Mouse (Mus musculus) ES-Bruce4 (cell line): ENCODE measurements around the gene Hspbap1. TPM values are rescaled to one million over a fixed set of nuclear protein-coding genes. Genes with fewer than 3 reads are reported as not detected.

ENCODE experiments used
- H3K27ac ChIP-seq: 2 replicates; pipeline ENCODE4 v1.5.1; 2012; ENCODE audit warnings: low read length, inconsistent platforms; ENCODE audit not compliant: insufficient read depth
- H3K27me3 ChIP-seq: 2 replicates; pipeline ENCODE4 v1.6.1; 2012; ENCODE audit warnings: mild to moderate bottlenecking, low read length, inconsistent platforms; ENCODE audit not compliant: control insufficient read depth, poor library complexity, insufficient read depth, severe bottlenecking
- H3K36me3 ChIP-seq: 2 replicates; pipeline ENCODE4 v1.6.1; 2012; ENCODE audit warnings: inconsistent platforms, mild to moderate bottlenecking, low read length, moderate library complexity; ENCODE audit not compliant: control insufficient read depth, poor library complexity, insufficient read depth, severe bottlenecking
- H3K4me1 ChIP-seq: one replicate; pipeline ENCODE4 v1.8.1; 2011; ENCODE audit warnings: low read length; ENCODE audit not compliant: control insufficient read depth, insufficient read depth
- H3K4me3 ChIP-seq: 2 replicates; pipeline ENCODE4 v1.5.1; 2011; ENCODE audit warnings: low read depth, mild to moderate bottlenecking, low read length
- H3K9ac ChIP-seq: 2 replicates; pipeline ENCODE4 v1.6.1; 2012; ENCODE audit warnings: low read depth, mild to moderate bottlenecking, inconsistent platforms; ENCODE audit not compliant: poor library complexity, severe bottlenecking
- H3K9me3 ChIP-seq: replicated peaks from 2 replicates; pipeline ENCODE4 v1.6.1; 2012; ENCODE audit warnings: mild to moderate bottlenecking, low read length, inconsistent platforms; ENCODE audit not compliant: control insufficient read depth, poor library complexity, insufficient read depth, severe bottlenecking
- CTCF ChIP-seq: IDR thresholded peaks from one replicate; pipeline ENCODE4 v1.8.1; 2011; ENCODE audit warnings: low read depth, low read length
- EP300 ChIP-seq: IDR thresholded peaks from 2 replicates; pipeline ENCODE4 v1.6.1; 2011; ENCODE audit warnings: low read depth, low read length; ENCODE audit not compliant: insufficient read depth
- POLR2A ChIP-seq: IDR thresholded peaks from one replicate; pipeline ENCODE4 v1.8.1; 2011; ENCODE audit warnings: low read length; ENCODE audit not compliant: insufficient read depth
- polyA plus RNA-seq: library from polyadenylated mRNA; stranded (reverse); fragments of >200 nt; gene quantifications from 2 replicates; pipeline ENCODE4 v1.2.4, GENCODE M21; 2011; ENCODE audit warnings: low read depth; ENCODE audit not compliant: missing spikeins, insufficient read depth, insufficient read length

The Hspbap1 gene
- 71.3 and 72.5 TPM in 2 replicates for polyA plus RNA-seq

DNA sequence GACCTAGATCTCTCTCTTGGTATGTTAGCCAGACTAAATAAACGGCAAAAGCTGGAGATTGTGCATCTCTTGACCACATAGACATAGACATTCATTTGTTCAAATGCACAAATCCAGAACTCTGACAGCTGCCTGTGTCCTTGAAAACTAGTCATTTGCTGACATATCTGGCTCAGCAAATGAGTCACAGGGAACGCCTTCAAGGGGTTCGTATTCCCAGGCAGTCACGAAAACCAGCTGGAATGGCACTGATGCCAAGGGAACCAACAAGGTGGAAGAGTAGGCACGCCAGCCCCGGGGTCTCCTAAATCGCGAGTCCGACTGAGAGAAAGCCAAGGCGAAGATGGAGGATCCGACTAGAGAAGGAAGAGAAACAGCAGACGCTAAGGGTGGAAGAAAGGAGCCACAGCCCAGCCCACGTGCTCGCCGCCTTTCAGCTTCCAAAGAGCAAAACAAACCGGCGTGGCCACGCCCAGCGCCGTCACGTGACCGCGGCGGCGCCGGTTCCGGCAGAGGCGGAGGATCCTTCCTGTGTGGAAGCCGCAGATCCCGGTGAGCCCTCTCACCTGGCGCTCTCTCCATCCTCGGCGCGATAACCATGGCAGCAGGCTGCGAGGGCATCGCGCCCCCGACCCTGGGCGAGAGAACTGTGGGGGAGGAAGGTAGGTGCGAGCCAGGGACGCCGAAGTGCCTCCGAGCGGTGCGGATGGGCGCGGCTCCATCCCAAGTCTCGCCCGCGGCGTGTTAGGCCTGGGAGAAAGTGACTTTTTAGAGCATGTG, at the start of gene Hspbap1:
TSS of gene Hspbap1 (plus strand) at position 498 of the 780 bp plus-strand sequence.
- peak within 1 kb of the TSS; percentile 90 for H3K9ac ChIP-seq
- no peaks in the 10 kb centered on the region for H3K9me3 ChIP-seq
- H3K36me3 ChIP-seq, result peaks cover 16% of the 10 kb centered on the region
- peak within 1 kb of the TSS; percentile 82 for H3K4me3 ChIP-seq
- H3K27ac ChIP-seq, result peak within 1 kb of the TSS; percentile 30
- TF ChIP-seq POLR2A (peak; percentile 72), EP300 (0 out of 2 replicates have a peak, but pooled peaks have one; percentile 44), CTCF (no peak)
- H3K4me1 ChIP-seq, result no peaks in the 10 kb centered on the region
- H3K27me3 ChIP-seq, result no peaks in the 10 kb centered on the region

DNA sequence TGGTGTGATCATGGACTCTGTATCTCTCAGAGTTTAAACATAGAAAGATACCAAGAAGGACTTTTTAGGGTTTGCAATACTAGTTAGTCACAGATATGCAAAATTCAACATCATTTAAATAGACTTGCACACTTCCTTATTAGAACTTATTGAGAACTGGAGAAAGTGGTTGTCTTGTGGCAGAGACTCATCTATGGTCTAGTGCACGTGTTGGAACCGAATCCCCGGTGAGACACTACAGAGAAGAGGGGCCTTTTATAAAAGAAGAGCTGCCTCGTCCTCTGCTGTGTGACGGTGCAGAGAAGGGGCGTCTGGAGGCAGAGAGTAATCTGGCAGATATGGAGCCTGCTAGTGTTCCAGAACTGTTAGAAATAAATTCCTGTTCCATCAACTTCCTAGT, 45.6 kb upstream of the Hspbap1 start:
- Histone ChIP-seq H3K27me3 (no peaks in the 10 kb centered on the region), H3K9ac (no peak overlapping the region), H3K36me3 (no peaks in the 10 kb centered on the region), H3K9me3 (no peaks in the 10 kb centered on the region), H3K27ac (no peak overlapping the region), H3K4me3 (no peak overlapping the region), H3K4me1 (no peaks in the 10 kb centered on the region)
- TF ChIP-seq EP300 (no peak), CTCF (no peak), POLR2A (no peak)

DNA sequence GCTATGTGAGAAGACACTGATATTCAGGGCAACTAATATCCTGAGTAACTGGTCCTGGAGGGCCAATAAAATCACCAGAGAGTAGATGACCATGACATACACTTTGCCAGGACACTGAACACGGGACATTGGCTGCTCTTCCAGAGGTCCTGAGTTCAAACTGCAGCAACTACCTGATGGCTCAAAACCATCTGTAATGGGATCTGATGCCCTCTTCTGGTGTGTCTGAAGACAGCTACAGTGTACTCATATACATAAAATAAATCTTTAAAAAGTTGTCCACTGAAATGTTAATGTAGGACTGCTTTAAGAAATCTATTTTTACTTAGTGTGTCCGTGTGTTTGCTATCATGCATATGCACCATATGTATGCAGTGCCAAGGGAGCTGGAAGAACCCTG, 43.6 kb upstream of the Hspbap1 start:
- no peak for TF ChIP-seq CTCF
- no peak for TF ChIP-seq POLR2A
- no peak for TF ChIP-seq EP300
- Histone ChIP-seq H3K4me3 (no peak overlapping the region), H3K9me3 (no peaks in the 10 kb centered on the region), H3K9ac (no peak overlapping the region), H3K4me1 (no peaks in the 10 kb centered on the region), H3K27ac (no peak overlapping the region), H3K27me3 (no peaks in the 10 kb centered on the region), H3K36me3 (no peaks in the 10 kb centered on the region)

DNA sequence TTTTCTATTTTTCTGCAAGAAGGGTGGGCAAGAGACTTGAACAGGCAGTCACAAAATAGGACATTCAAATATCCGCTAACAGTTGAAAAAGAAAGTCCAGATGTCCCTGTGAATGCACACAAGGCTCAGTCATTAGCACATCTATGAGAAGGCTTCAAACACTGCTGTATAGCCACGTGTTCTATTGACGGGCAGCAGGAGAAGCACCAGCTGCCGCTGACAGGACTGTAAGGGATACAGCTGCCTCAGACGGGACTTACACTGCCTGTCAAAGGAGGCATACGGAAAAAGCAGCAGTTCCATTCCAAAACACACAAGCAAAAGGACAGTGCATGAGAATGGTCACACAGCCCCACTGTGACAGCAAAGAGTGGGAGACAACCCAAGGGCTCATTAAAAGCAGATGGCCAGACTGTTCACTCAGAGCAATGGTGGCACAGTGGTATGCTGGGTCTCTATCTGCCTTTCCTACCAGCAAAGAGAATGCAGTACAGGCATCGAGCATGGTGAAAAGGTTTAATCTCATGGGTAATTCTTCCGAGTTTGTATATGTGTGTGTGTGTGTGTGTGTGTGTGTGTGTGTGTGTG, 40.9 kb upstream of the Hspbap1 start:
- H3K4me3 ChIP-seq, result no peak overlapping the region
- no peaks in the 10 kb centered on the region for H3K27me3 ChIP-seq
- no peak overlapping the region for H3K9ac ChIP-seq
- TF ChIP-seq POLR2A, result no peak
- TF ChIP-seq CTCF, result no peak
- TF ChIP-seq EP300, result peak; percentile 92
- H3K9me3 ChIP-seq, result no peaks in the 10 kb centered on the region
- H3K36me3 ChIP-seq, result no peaks in the 10 kb centered on the region
- no peaks in the 10 kb centered on the region for H3K4me1 ChIP-seq
- H3K27ac ChIP-seq, result no peak overlapping the region

DNA sequence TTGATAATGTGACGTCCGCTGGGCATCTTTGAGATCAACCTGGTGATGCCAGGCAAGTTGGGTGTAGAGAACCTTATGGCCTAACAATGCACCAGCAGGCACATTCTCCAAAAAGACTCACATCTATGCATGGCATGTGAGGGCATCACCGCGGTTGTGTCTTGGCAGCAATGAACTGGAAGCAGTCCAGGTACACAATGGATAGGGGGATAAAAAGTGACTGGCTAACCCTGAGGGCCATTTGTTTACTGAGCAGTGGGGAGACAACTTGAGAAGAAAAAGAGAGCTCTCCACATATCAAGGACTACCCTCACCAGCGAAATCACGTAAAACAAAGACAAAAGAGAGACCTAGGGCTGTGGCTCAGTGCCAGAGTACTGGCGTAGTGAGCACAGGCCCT, 38.1 kb upstream of the Hspbap1 start:
- Histone ChIP-seq H3K36me3 (no peaks in the 10 kb centered on the region), H3K27ac (no peak overlapping the region), H3K27me3 (no peaks in the 10 kb centered on the region), H3K9me3 (no peaks in the 10 kb centered on the region), H3K9ac (no peak overlapping the region), H3K4me1 (no peaks in the 10 kb centered on the region), H3K4me3 (no peak overlapping the region)
- TF ChIP-seq EP300 (no peak), POLR2A (no peak), CTCF (no peak)

DNA sequence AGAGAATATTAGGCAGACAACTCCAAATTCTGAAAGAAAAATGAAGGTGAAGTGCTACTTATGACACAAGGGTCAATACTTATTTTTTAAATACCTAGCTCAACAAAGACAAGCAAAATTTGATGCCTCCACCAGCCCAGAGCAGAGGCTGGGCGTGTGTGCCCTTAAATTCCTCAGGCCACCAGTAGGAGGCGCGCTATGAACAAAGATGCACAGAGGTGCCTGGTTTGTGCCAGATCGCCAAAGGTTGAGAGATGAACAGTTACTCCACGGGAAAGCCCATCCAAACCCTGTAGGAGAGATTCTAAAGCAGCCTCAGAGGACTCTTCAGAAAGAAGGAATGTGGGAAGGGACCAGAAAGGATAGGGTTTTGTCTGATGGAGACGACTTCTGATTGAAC, 36.1 kb upstream of the Hspbap1 start:
- Histone ChIP-seq H3K9ac (no peak overlapping the region), H3K4me1 (peaks cover 4% of the 10 kb centered on the region), H3K4me3 (no peak overlapping the region), H3K9me3 (no peaks in the 10 kb centered on the region), H3K36me3 (no peaks in the 10 kb centered on the region), H3K27ac (no peak overlapping the region), H3K27me3 (no peaks in the 10 kb centered on the region)
- TF ChIP-seq EP300 (no peak), POLR2A (no peak), CTCF (peak; percentile 93)
